Mouse (Mus musculus) CH12.LX (cell line): ENCODE measurements around the gene Tmem62. TPM values are rescaled to one million over a fixed set of nuclear protein-coding genes. Genes with fewer than 3 reads are reported as not detected.

Experiments used
- DNase-seq: peaks from one replicate; pipeline ENCODE4 v3.0.0-alpha.2; 2013; ENCODE audit errors: extremely low read depth
- H3K27ac ChIP-seq: 2 replicates; pipeline ENCODE4 v1.5.1; 2012; ENCODE audit warnings: low read depth, mild to moderate bottlenecking, control low read depth, moderate library complexity; ENCODE audit not compliant: insufficient read depth
- H3K27me3 ChIP-seq: replicated peaks from 2 replicates; pipeline ENCODE3; 2012; ENCODE audit warnings: inconsistent platforms
- H3K36me3 ChIP-seq, 2 experiments: replicated peaks in 1 of 2; 2 replicates each; pipeline versions ENCODE3 to v1.6.1; 2012; ENCODE audit warnings: inconsistent platforms in 1 of 2, low read length in 1 of 2, mild to moderate bottlenecking in 1 of 2, mixed read lengths in 1 of 2, moderate library complexity in 1 of 2; ENCODE audit not compliant: control insufficient read depth in 1 of 2, insufficient read depth in 1 of 2
- H3K4me1 ChIP-seq, 2 experiments: 2 replicates each; pipeline ENCODE4 v1.6.1; 2012; ENCODE audit warnings: inconsistent platforms in 1 of 2, moderate library complexity in 1 of 2; ENCODE audit not compliant: insufficient read depth in 2 of 2, control insufficient read depth in 1 of 2
- H3K4me2 ChIP-seq: 2 replicates; pipeline ENCODE4 v1.6.1; 2012; ENCODE audit warnings: low read depth, mild to moderate bottlenecking, control low read depth; ENCODE audit not compliant: poor library complexity, insufficient read depth, severe bottlenecking
- H3K4me3 ChIP-seq, 3 experiments: fragments of 150-350 bp in 1 of 3; sonication (generic) in 1 of 3; replicated peaks in 1 of 3; 2 replicates each; pipeline versions ENCODE3 to v1.5.1; 2011 to 2012; ENCODE audit warnings: low read depth in 2 of 3, low read length in 2 of 3, mild to moderate bottlenecking in 2 of 3, moderate library complexity in 2 of 3, control low read depth in 1 of 3, improper control_type of control experiment in 1 of 3, inconsistent platforms in 1 of 3, mixed read lengths in 1 of 3; ENCODE audit not compliant: poor library complexity in 1 of 3
- H3K79me2 ChIP-seq: replicated peaks from 2 replicates; pipeline ENCODE4 v1.6.1; 2012; ENCODE audit warnings: mild to moderate bottlenecking, moderate library complexity; ENCODE audit not compliant: control insufficient read depth, poor library complexity, insufficient read depth, severe bottlenecking; ENCODE audit errors: extremely low read depth
- H3K9ac ChIP-seq: 2 replicates; pipeline ENCODE4 v1.6.1; 2012; ENCODE audit warnings: low read depth, mild to moderate bottlenecking, control low read depth, moderate library complexity; ENCODE audit not compliant: insufficient read depth
- H3K9me3 ChIP-seq: replicated peaks from 2 replicates; pipeline ENCODE3; 2012; ENCODE audit warnings: low read length, inconsistent platforms, mixed read lengths
- CHD2 ChIP-seq: IDR thresholded peaks from 2 replicates; pipeline ENCODE4 v1.6.1; 2011; ENCODE audit warnings: low read length, improper control_type of control experiment
- CTCF ChIP-seq, 2 experiments: IDR thresholded peaks in 1 of 2; conservative IDR thresholded peaks in 1 of 2; 2 replicates each; pipeline ENCODE4 v1.5.1; 2011 to 2012; ENCODE audit warnings: low read depth in 2 of 2, low read length in 2 of 2, improper control_type of control experiment in 1 of 2, inconsistent platforms in 1 of 2, mild to moderate bottlenecking in 1 of 2, moderate library complexity in 1 of 2
- E2F4 ChIP-seq: IDR thresholded peaks from 2 replicates; pipeline ENCODE4 v1.6.1; 2011; ENCODE audit warnings: low read depth, low read length, improper control_type of control experiment; ENCODE audit not compliant: insufficient replicate concordance
- ELF1 ChIP-seq: IDR thresholded peaks from 2 replicates; pipeline ENCODE4 v1.6.1; 2014; ENCODE audit warnings: low read depth, mild to moderate bottlenecking, inconsistent platforms, low read length, improper control_type of control experiment
- EP300 ChIP-seq: IDR thresholded peaks from 2 replicates; pipeline ENCODE4 v1.6.1; 2011; ENCODE audit warnings: low read length, improper control_type of control experiment
- GABPA ChIP-seq: IDR thresholded peaks from 2 replicates; pipeline ENCODE4 v1.6.1; 2012; ENCODE audit warnings: low read depth, low read length, improper control_type of control experiment, inconsistent platforms; ENCODE audit not compliant: insufficient replicate concordance
- JUN ChIP-seq: IDR thresholded peaks from 2 replicates; pipeline ENCODE4 v1.6.1; 2011; ENCODE audit warnings: low read depth, mild to moderate bottlenecking, low read length, improper control_type of control experiment, moderate library complexity; ENCODE audit not compliant: insufficient read depth
- KAT2A ChIP-seq: IDR thresholded peaks from 2 replicates; pipeline ENCODE4 v1.6.1; 2012; ENCODE audit warnings: low read length, improper control_type of control experiment, inconsistent platforms; ENCODE audit not compliant: insufficient replicate concordance
- MAZ ChIP-seq: IDR thresholded peaks from 2 replicates; pipeline ENCODE4 v1.6.1; 2012; ENCODE audit warnings: low read depth, mild to moderate bottlenecking, inconsistent platforms, low read length, improper control_type of control experiment, moderate library complexity
- NRF1 ChIP-seq: IDR thresholded peaks from 2 replicates; pipeline ENCODE4 v1.6.1; 2014; ENCODE audit warnings: low read depth, mild to moderate bottlenecking, inconsistent platforms, low read length, improper control_type of control experiment, moderate library complexity
- PAX5 ChIP-seq: IDR thresholded peaks from 2 replicates; pipeline ENCODE4 v1.6.1; 2012; ENCODE audit warnings: low read length, inconsistent platforms, mixed read lengths
- RAD21 ChIP-seq: IDR thresholded peaks from 2 replicates; pipeline ENCODE4 v1.6.1; 2011; ENCODE audit warnings: low read depth, mild to moderate bottlenecking, low read length, improper control_type of control experiment, moderate library complexity
- SMC3 ChIP-seq: IDR thresholded peaks from 2 replicates; pipeline ENCODE4 v1.6.1; 2011; ENCODE audit warnings: low read depth, low read length, improper control_type of control experiment
- TCF12 ChIP-seq: IDR thresholded peaks from 2 replicates; pipeline ENCODE4 v1.6.1; 2014; ENCODE audit warnings: low read depth, mild to moderate bottlenecking, inconsistent platforms, low read length, improper control_type of control experiment
- UBTF ChIP-seq: IDR thresholded peaks from 2 replicates; pipeline ENCODE4 v1.6.1; 2012; ENCODE audit warnings: low read depth, mild to moderate bottlenecking, inconsistent platforms, low read length, improper control_type of control experiment, moderate library complexity
- USF1 ChIP-seq: IDR thresholded peaks from 2 replicates; pipeline ENCODE4 v1.6.1; 2014; ENCODE audit warnings: low read depth, mild to moderate bottlenecking, inconsistent platforms, low read length, improper control_type of control experiment
- ZKSCAN1 ChIP-seq: IDR thresholded peaks from 2 replicates; pipeline ENCODE4 v1.6.1; 2012; ENCODE audit warnings: low read depth, inconsistent platforms, low read length, improper control_type of control experiment, borderline replicate concordance
- ZMIZ1 ChIP-seq: IDR thresholded peaks from 2 replicates; pipeline ENCODE4 v1.6.1; 2012; ENCODE audit warnings: low read depth, mild to moderate bottlenecking, inconsistent platforms, low read length, improper control_type of control experiment
- ZNF384 ChIP-seq: IDR thresholded peaks from 2 replicates; pipeline ENCODE4 v1.6.1; 2012; ENCODE audit warnings: low read depth, low read length, improper control_type of control experiment, inconsistent platforms
- dilution Hi-C: fragments of 300-500 bp; cut with MboI; formaldehyde crosslinking; loops from 2 replicates; pipeline ENCODE4 v1.14.3; 2020; ENCODE audit warnings: low sequenced_read_pairs; ENCODE audit not compliant: extremely low pct_unique_long_range_greater_than_20kb, extremely low pct_ligation_motif_present
- in situ Hi-C: fragments of 300-500 bp; cut with MboI; formaldehyde crosslinking; loops from 3 replicates; pipeline ENCODE4 v1.14.3; 2019; ENCODE audit warnings: low sequenced_read_pairs, low pct_ligation_motif_present, low pct_unique_long_range_greater_than_20kb, mixed read lengths
- polyA plus RNA-seq: library from polyadenylated mRNA; unstranded; fragments of >175 nt; gene quantifications from 2 replicates; pipeline ENCODE4 v1.2.1, GENCODE M21; 2012; ENCODE audit warnings: low read depth; ENCODE audit not compliant: insufficient read length
- total RNA-seq, 2 experiments: library from RNA; depleted of rRNA; stranded (reverse); fragments of 300-350 nt in 1 of 2; fragments of >200 nt in 1 of 2; gene quantifications; 2 replicates each; pipeline ENCODE4 v1.2.3; 2012 to 2014

Gene Tmem62
- total and polyA plus RNA-seq, 3 experiments: 4.9 to 5.3 (median 5.2) TPM

DNA sequence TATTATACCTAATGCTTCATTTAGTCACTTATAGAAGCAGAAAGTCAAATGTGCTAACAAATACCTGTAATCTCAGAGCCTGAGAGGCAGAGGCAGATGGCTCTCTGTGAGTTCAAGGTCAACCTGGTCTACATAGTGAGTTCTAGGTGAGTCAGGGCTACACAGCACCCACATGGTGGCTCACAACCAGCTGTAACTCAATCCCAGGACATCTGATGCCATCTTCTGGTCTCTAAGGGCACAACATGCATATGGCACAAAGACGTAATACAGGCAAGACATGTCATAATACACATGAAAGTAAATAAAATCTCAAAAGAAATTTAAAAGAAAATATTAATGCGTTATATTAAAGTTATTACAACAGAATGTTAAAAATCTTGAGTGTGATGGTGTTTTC lies 26.8 kb downstream of the Tmem62 start:
- peak; percentile 39 for DNase-seq
- dilution Hi-C loops: no loop called here

DNA sequence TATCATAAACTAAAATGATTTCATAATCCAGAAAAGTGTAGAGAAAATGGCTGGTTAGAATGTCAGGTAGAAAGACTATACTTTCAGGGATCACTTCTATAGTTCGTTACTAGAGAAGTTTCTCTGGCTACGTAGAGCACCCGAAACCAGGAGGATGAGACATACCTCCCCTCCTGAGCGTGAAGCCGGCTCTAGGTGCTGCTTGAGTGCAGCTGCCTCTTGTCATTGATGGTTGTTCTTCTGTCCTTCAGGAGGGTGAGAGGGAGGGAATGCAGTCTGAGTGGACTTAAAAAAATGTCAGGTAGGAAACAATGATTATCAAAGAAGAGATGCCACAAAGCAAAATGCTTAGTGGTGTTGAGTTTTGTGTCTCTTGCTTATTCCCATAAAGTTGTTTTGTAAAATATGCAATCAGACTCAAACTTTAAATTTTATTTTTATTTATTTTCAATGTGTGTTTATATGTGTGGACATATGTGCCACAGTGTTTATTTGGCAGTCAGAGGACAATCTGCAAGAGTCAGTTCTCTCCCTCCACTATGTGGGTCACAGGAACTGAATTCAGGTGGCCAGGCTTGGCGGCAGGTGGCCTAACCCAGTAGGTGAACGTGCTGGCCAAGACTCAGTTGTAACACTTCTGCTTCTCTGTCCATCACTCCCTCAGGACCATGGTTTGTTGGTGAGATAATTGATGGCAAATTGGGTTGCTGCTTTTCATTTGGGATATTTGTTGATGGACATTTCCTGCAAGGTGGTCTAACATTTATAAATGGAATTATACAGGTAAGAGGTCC lies 27.4 kb downstream of the Tmem62 start:
- no peak overlapping the region for H3K4me3 ChIP-seq
- DNase-seq: no peak
- no peaks in the 10 kb centered on the region for H3K9me3 ChIP-seq
- H3K27ac ChIP-seq: no peak overlapping the region
- in situ Hi-C loops (no loop called here), dilution Hi-C loops (no loop called here)
- H3K4me2 ChIP-seq: no peak overlapping the region
- H3K9ac ChIP-seq: no peak overlapping the region
- peaks cover 7 to 9% of the 10 kb centered on the region in 2 experiments for H3K36me3 ChIP-seq
- peaks cover 0 to 7% of the 10 kb centered on the region in 2 experiments; a peak in 2 of 4 replicates for H3K4me1 ChIP-seq
- no peaks in the 10 kb centered on the region for H3K27me3 ChIP-seq
- 0 out of 2 replicates have a peak, but pooled peaks cover 2% of the 10 kb centered on the region for H3K79me2 ChIP-seq
- TF ChIP-seq ELF1: no peak
- TF ChIP-seq CHD2: no peak
- TF ChIP-seq MAZ: no peak
- no peak for TF ChIP-seq E2F4
- no peak for TF ChIP-seq PAX5
- no peak for TF ChIP-seq KAT2A
- TF ChIP-seq ZNF384: no peak
- TF ChIP-seq NRF1: no peak
- no peak for TF ChIP-seq TCF12
- TF ChIP-seq EP300: no peak
- no peak for TF ChIP-seq USF1
- TF ChIP-seq CTCF (conservative IDR thresholded peaks at IDR 0.05 in 1 of 2, IDR thresholded peaks at IDR 0.05 in 1 of 2; ENCODE audit: low read depth in 2 of 2, low read length in 2 of 2): no peak
- no peak for TF ChIP-seq ZMIZ1
- no peak for TF ChIP-seq JUN
- no peak for TF ChIP-seq UBTF

More for the DNA sequence above, 26.8 kb downstream of the Tmem62 start:
- TF ChIP-seq ZKSCAN1: no peak
- TF ChIP-seq RAD21: peak; percentile 55
- TF ChIP-seq KAT2A: no peak
- no peak for TF ChIP-seq ZNF384
- peak; percentile 11; the same call in 1 of the 2 replicates for TF ChIP-seq SMC3
- no peak for TF ChIP-seq GABPA
- TF ChIP-seq E2F4: no peak
- peak in 1 of 2 experiments; percentile 55; a peak in 2 of 4 replicates for TF ChIP-seq CTCF (conservative IDR thresholded peaks at IDR 0.05 in 1 of 2, IDR thresholded peaks at IDR 0.05 in 1 of 2; ENCODE audit: low read depth in 2 of 2, low read length in 2 of 2)
- TF ChIP-seq, all 38 proteins: peak for 3
- H3K9me3 ChIP-seq: no peaks in the 10 kb centered on the region
- no peak overlapping the region for H3K9ac ChIP-seq
- H3K4me1 ChIP-seq: peaks cover 0 to 4% of the 10 kb centered on the region in 2 experiments; a peak in 2 of 4 replicates
- H3K36me3 ChIP-seq: peaks cover 9 to 10% of the 10 kb centered on the region in 2 experiments
- no peak overlapping the region for H3K4me2 ChIP-seq
- H3K27ac ChIP-seq: no peak overlapping the region
- H3K4me3 ChIP-seq: no peak overlapping the region
- in situ Hi-C loops: no loop called here
- no peaks in the 10 kb centered on the region for H3K27me3 ChIP-seq
- H3K79me2 ChIP-seq: no peaks in the 10 kb centered on the region
